Mouse (Mus musculus): ENCODE data around the gene Exoc2. TPM values are rescaled to one million over a fixed set of nuclear protein-coding genes. Genes with fewer than 3 reads are reported as not detected.

Exoc2 gene
- polyA plus RNA-seq, 1 experiment from 2014 or later = 55.8 TPM

- ATAC-seq (replicated peaks) = peak; percentile 68
- 14% methylated on average over 10 of the region's 10 CpGs for WGBS
- Histone ChIP-seq H3K9me3 (no peaks in the 10 kb centered on the region), H3K9ac (replicated peaks) (no peak overlapping the region), H3K27me3 (no peaks in the 10 kb centered on the region), H3K4me1 (peaks cover 14% of the 10 kb centered on the region), H3K36me3 (no peaks in the 10 kb centered on the region), H3K4me2 (replicated peaks) (peak overlapping the region; percentile 25; the same call in 1 of the 2 replicates), H3K27ac (replicated peaks) (no peak overlapping the region), H3K4me3 (no peak overlapping the region)
These were observed 7.4 kb downstream of the Exoc2 start for GRCm38 (mm10) chr13:30966507-30966911.

DNA sequence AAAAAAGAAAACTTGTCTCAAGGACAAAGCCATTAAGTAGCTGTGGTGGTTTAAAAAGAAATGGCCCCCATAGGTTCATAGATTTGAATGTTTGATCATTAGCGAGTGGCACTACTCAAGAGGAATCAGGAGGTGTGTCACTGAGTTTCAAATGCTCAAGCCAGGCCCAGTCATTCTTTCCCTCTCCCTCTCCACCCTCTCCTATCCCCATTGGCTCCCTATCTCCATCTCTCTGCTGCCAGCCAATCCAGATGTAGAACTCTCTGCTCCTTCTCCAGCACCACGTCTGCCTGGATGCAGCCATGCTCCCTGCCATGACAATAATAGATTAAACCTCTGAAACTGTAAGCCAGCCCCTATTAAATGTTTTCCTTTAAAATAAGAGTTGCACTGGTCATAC lies 12.0 kb downstream of the Exoc2 start:
- Histone ChIP-seq H3K4me2 (replicated peaks) (no peak overlapping the region), H3K4me3 (no peak overlapping the region), H3K27me3 (no peaks in the 10 kb centered on the region), H3K9ac (replicated peaks) (no peak overlapping the region), H3K4me1 (peaks cover 9% of the 10 kb centered on the region), H3K9me3 (no peaks in the 10 kb centered on the region), H3K27ac (replicated peaks) (no peak overlapping the region), H3K36me3 (0 out of 2 replicates have a peak, but pooled peaks cover 4% of the 10 kb centered on the region)
- no peak for ATAC-seq (replicated peaks)
- 52% methylated on average over 2 of the region's 2 CpGs for WGBS

DNA sequence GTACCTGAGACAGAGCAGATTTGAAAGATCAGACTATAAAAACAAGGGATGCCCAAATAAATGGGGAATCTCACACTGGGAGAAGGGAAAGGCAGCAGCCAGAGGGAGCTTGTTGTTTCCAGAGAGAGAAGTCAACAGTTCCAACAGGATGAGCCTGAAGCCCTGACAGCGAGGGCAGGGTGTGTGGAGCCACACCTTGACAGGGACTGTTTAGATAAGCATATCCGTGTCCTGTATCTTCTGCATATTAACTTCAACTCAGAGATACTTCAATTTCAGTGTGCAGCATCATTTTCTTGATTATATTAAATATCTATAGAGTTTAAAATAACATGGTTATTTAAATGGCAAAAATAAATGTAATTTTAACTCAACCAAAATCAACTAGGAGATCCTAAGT lies 13.2 kb downstream of the Exoc2 start:
- no peaks in the 10 kb centered on the region for H3K4me1 ChIP-seq
- 90% methylated on average over 2 of the region's 2 CpGs for WGBS
- no peak overlapping the region for H3K27ac ChIP-seq (replicated peaks)
- no peak overlapping the region for H3K9ac ChIP-seq (replicated peaks)
- H3K4me3 ChIP-seq = no peak overlapping the region
- no peaks in the 10 kb centered on the region for H3K9me3 ChIP-seq
- 0 out of 2 replicates have a peak, but pooled peaks cover 4% of the 10 kb centered on the region for H3K36me3 ChIP-seq
- ATAC-seq (replicated peaks) = no peak
- H3K27me3 ChIP-seq = no peaks in the 10 kb centered on the region
- no peak overlapping the region for H3K4me2 ChIP-seq (replicated peaks)

GRCm38 (mm10) chr13:30953580-30953979 lies 20.3 kb downstream of the Exoc2 start:
- no peak overlapping the region for H3K4me2 ChIP-seq (replicated peaks)
- no peak for ATAC-seq (replicated peaks)
- no peaks in the 10 kb centered on the region for H3K4me1 ChIP-seq
- H3K9me3 ChIP-seq = no peaks in the 10 kb centered on the region
- no peaks in the 10 kb centered on the region for H3K36me3 ChIP-seq
- no peak overlapping the region for H3K4me3 ChIP-seq
- no peak overlapping the region for H3K27ac ChIP-seq (replicated peaks)
- WGBS = 80% methylated on average over 1 of the region's 1 CpGs
- H3K9ac ChIP-seq (replicated peaks) = no peak overlapping the region
- H3K27me3 ChIP-seq = no peaks in the 10 kb centered on the region

GRCm38 (mm10) chr13:30952044-30952443 lies 21.8 kb downstream of the Exoc2 start:
- Histone ChIP-seq H3K9me3 (no peaks in the 10 kb centered on the region), H3K4me3 (no peak overlapping the region), H3K4me2 (replicated peaks) (no peak overlapping the region), H3K9ac (replicated peaks) (no peak overlapping the region), H3K27me3 (no peaks in the 10 kb centered on the region), H3K36me3 (no peaks in the 10 kb centered on the region), H3K27ac (replicated peaks) (no peak overlapping the region), H3K4me1 (no peaks in the 10 kb centered on the region)
- WGBS = 86% methylated on average over 2 of the region's 2 CpGs
- ATAC-seq (replicated peaks) = no peak

DNA sequence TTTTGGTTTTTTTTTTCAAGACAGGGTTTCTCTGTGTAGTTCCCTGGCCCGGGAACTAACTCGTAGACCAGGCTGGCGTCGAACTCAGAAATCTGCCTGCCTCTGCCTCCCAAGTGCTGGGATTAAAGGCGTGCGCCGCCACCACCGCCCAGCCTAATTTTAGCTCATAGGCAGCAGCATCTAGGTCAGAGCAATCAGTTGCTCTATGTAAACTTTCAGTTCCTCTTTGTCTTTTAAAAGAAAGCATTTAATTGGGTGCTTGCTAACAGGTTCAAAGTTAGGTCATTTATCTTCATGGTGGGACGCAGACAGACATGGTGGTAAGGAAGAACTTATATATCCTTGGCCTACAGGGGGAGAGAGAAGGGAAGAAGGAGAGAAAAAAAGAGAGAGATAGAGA lies 24.7 kb downstream of the Exoc2 start:
- no peak overlapping the region for H3K27ac ChIP-seq (replicated peaks)
- ATAC-seq (replicated peaks) = no peak
- H3K4me3 ChIP-seq = no peak overlapping the region
- H3K27me3 ChIP-seq = no peaks in the 10 kb centered on the region
- no peaks in the 10 kb centered on the region for H3K4me1 ChIP-seq
- H3K9me3 ChIP-seq = no peaks in the 10 kb centered on the region
- H3K9ac ChIP-seq (replicated peaks) = no peak overlapping the region
- no peaks in the 10 kb centered on the region for H3K36me3 ChIP-seq
- no peak overlapping the region for H3K4me2 ChIP-seq (replicated peaks)
- WGBS = 96% methylated on average over 9 of the region's 9 CpGs

GRCm38 (mm10) chr13:30947540-30947939 lies 26.4 kb downstream of the Exoc2 start, which contains the start of gene Hus1b:
Gene Hus1b (minus strand): TSS chr13:30947759.
- no peaks in the 10 kb centered on the region for H3K4me1 ChIP-seq
- H3K4me3 ChIP-seq = no peak within 1 kb of the TSS
- H3K27me3 ChIP-seq = no peaks in the 10 kb centered on the region
- H3K9ac ChIP-seq (replicated peaks) = no peak within 1 kb of the TSS
- no peak for ATAC-seq (replicated peaks)
- no peak within 1 kb of the TSS for H3K4me2 ChIP-seq (replicated peaks)
- WGBS = 93% methylated on average over 11 of the region's 11 CpGs
- H3K36me3 ChIP-seq = no peaks in the 10 kb centered on the region
- H3K9me3 ChIP-seq = no peaks in the 10 kb centered on the region
- no peak within 1 kb of the TSS for H3K27ac ChIP-seq (replicated peaks)

DNA sequence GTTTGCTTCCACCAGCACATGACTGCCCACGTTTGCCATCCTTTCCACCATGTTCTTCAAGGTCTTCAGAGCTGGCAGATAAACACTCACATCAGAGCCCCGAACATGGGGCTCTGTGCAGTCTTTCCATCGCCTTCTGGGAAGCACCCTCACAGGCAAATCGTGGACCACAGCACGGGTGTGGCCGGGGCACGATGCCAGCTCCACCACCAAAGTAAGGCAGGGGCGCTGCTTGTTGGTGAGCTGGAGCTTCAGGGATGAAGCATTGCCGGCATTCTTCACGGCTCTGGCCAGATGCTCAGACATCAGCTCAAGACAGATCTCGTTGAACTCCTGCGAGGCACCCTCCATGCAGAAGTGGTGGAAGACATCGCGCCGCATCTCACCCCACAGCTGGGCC lies 26.8 kb downstream of the Exoc2 start:
- no peaks in the 10 kb centered on the region for H3K4me1 ChIP-seq
- no peak overlapping the region for H3K4me2 ChIP-seq (replicated peaks)
- no peak overlapping the region for H3K27ac ChIP-seq (replicated peaks)
- no peaks in the 10 kb centered on the region for H3K36me3 ChIP-seq
- no peak overlapping the region for H3K9ac ChIP-seq (replicated peaks)
- ATAC-seq (replicated peaks) = no peak
- no peaks in the 10 kb centered on the region for H3K9me3 ChIP-seq
- H3K27me3 ChIP-seq = no peaks in the 10 kb centered on the region
- no peak overlapping the region for H3K4me3 ChIP-seq
- WGBS = 93% methylated on average over 15 of the region's 15 CpGs

DNA sequence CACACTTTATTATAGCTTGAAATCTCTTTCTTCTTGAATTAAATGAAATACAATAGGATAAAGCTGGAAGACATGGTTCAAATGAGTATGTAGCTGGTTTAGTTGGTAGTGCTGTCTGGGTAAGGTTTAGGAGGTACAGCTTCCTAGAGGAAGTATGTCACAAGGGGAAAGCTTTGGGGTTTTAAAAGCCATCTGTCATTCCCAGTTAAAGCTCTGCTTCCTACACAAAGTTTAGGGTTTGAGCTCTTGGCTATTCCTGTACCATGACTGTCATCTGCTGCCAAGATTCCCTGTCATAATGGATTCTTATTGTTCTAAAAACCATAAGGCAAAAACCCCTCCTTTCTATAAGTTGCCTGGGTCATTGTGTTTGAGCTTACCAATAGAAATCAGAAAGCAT lies 28.1 kb downstream of the Exoc2 start:
- Histone ChIP-seq H3K4me2 (replicated peaks) (no peak overlapping the region), H3K9ac (replicated peaks) (no peak overlapping the region), H3K27ac (replicated peaks) (no peak overlapping the region), H3K36me3 (no peaks in the 10 kb centered on the region), H3K4me1 (no peaks in the 10 kb centered on the region), H3K27me3 (no peaks in the 10 kb centered on the region), H3K9me3 (no peaks in the 10 kb centered on the region), H3K4me3 (no peak overlapping the region)
- no peak for ATAC-seq (replicated peaks)

DNA sequence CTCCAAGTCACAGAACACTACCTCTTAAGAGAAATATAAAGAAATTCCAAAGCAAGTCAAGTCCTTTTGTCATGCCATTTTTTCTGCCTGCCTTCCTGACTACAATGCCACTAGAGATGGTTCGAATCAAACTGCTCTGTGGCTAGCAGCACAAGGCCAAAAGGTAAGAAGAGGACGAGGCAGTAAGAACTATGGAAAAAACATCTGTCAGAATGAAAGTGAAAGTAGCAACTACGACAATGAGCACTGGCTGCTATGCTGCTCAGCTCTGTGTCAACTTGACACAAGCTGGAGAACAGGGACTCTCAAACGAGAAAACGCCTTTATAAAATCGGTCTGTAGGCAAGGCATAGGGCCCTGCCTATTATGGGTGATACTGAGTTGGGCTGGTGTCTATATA lies 40.9 kb downstream of the Exoc2 start:
- no peak overlapping the region for H3K9ac ChIP-seq (replicated peaks)
- no peak for ATAC-seq (replicated peaks)
- H3K4me1 ChIP-seq = no peaks in the 10 kb centered on the region
- H3K9me3 ChIP-seq = no peaks in the 10 kb centered on the region
- H3K4me3 ChIP-seq = no peak overlapping the region
- no peaks in the 10 kb centered on the region for H3K36me3 ChIP-seq
- no peak overlapping the region for H3K4me2 ChIP-seq (replicated peaks)
- WGBS = 73% methylated on average over 6 of the region's 6 CpGs
- no peak overlapping the region for H3K27ac ChIP-seq (replicated peaks)
- H3K27me3 ChIP-seq = no peaks in the 10 kb centered on the region

- Histone ChIP-seq H3K9ac (replicated peaks) (no peak overlapping the region), H3K27me3 (no peaks in the 10 kb centered on the region), H3K4me2 (replicated peaks) (no peak overlapping the region), H3K27ac (replicated peaks) (no peak overlapping the region), H3K4me1 (no peaks in the 10 kb centered on the region), H3K4me3 (no peak overlapping the region), H3K9me3 (no peaks in the 10 kb centered on the region), H3K36me3 (no peaks in the 10 kb centered on the region)
- 85% methylated on average over 4 of the region's 4 CpGs for WGBS
- no peak for ATAC-seq (replicated peaks)
These were observed 42.3 kb downstream of the Exoc2 start for GRCm38 (mm10) chr13:30931613-30932012.

DNA sequence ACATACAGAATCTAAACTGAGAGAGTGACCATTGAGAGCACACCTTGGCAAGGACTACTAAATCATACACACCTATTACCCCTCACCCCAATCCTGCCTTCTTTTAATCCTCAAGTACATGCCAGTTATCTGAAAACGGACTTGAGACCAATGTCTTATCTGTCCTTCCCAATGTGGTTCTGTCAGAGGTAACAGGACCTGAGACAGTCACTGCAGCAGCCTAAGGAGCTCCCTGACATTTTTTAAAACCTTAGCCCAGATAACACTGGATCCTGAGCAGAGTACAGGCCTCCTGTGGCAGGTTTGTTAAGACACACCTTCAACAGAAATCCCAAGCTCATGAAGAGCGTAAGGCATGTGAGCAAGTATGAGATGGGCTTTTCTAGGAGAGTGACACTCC lies 44.8 kb downstream of the Exoc2 start:
- H3K27ac ChIP-seq (replicated peaks) = no peak overlapping the region
- H3K4me2 ChIP-seq (replicated peaks) = no peak overlapping the region
- no peaks in the 10 kb centered on the region for H3K27me3 ChIP-seq
- no peak overlapping the region for H3K9ac ChIP-seq (replicated peaks)
- ATAC-seq (replicated peaks) = no peak
- H3K4me3 ChIP-seq = no peak overlapping the region
- peaks cover 2% of the 10 kb centered on the region; the same call in 1 of the 2 replicates for H3K36me3 ChIP-seq
- H3K4me1 ChIP-seq = no peaks in the 10 kb centered on the region
- no peaks in the 10 kb centered on the region for H3K9me3 ChIP-seq
- 89% methylated on average over 2 of the region's 2 CpGs for WGBS

GRCm38 (mm10) chr13:30924269-30924668 lies 49.6 kb downstream of the Exoc2 start:
- WGBS = 95% methylated on average over 6 of the region's 6 CpGs
- no peak overlapping the region for H3K9ac ChIP-seq (replicated peaks)
- ATAC-seq (replicated peaks) = no peak
- H3K4me1 ChIP-seq = no peaks in the 10 kb centered on the region
- no peaks in the 10 kb centered on the region for H3K27me3 ChIP-seq
- H3K9me3 ChIP-seq = no peaks in the 10 kb centered on the region
- H3K27ac ChIP-seq (replicated peaks) = no peak overlapping the region
- H3K4me3 ChIP-seq = no peak overlapping the region
- no peak overlapping the region for H3K4me2 ChIP-seq (replicated peaks)
- H3K36me3 ChIP-seq = peaks cover 7% of the 10 kb centered on the region; the same call in 1 of the 2 replicates

All from forebrain, embryonic 15.5 days (tissue).